Mouse (Mus musculus) liver, adult 2 months (tissue): ENCODE data around the gene Fuom. TPM values are rescaled to one million over a fixed set of nuclear protein-coding genes. Genes with fewer than 3 reads are reported as not detected.
A peak's percentile ranks its signal among the peaks of the same experiment; 100 is the strongest.

Source experiments
- DNase-seq: peaks from one replicate; pipeline ENCODE4 v3.0.0-alpha.2; 2011; ENCODE audit warnings: low read depth, low spot score; ENCODE audit errors: extremely low read depth
- H3K27ac ChIP-seq: fragments of 200-500 bp; replicated peaks from 2 replicates; pipeline ENCODE4 v1.5.1; 2012; ENCODE audit warnings: low read depth, mild to moderate bottlenecking, control low read depth, inconsistent platforms, low read length; ENCODE audit not compliant: insufficient read depth
- H3K27me3 ChIP-seq: fragments of 200-500 bp; 2 replicates; pipeline ENCODE4 v1.6.1; 2012; ENCODE audit warnings: mild to moderate bottlenecking, moderate library complexity, low read length, inconsistent platforms; ENCODE audit not compliant: control insufficient read depth, insufficient read depth
- H3K36me3 ChIP-seq: fragments of 200-500 bp; 2 replicates; pipeline ENCODE4 v1.6.1; 2012; ENCODE audit warnings: low read length, inconsistent platforms; ENCODE audit not compliant: control insufficient read depth, insufficient read depth
- H3K4me1 ChIP-seq: fragments of 200-500 bp; 2 replicates; pipeline ENCODE4 v1.6.1; 2011; ENCODE audit warnings: low read length; ENCODE audit not compliant: control insufficient read depth, insufficient read depth
- H3K4me3 ChIP-seq: fragments of 200-500 bp; 2 replicates; pipeline ENCODE4 v1.5.1; 2011; ENCODE audit warnings: low read depth, mild to moderate bottlenecking, control low read depth, low read length, moderate library complexity; ENCODE audit not compliant: insufficient read depth
- H3K79me2 ChIP-seq: fragments of 200-500 bp; 2 replicates; pipeline ENCODE4 v1.6.1; 2012; ENCODE audit warnings: inconsistent platforms, mild to moderate bottlenecking, low read length, moderate library complexity; ENCODE audit not compliant: control insufficient read depth, insufficient read depth
- H3K9ac ChIP-seq: fragments of 200-500 bp; 2 replicates; pipeline ENCODE4 v1.6.1; 2012; ENCODE audit warnings: low read depth, mild to moderate bottlenecking, control low read depth, inconsistent platforms, low read length
- CTCF ChIP-seq: fragments of 200-500 bp; IDR thresholded peaks from 2 replicates; pipeline ENCODE4 v1.5.1; 2011; ENCODE audit warnings: low read depth, low read length, control low read depth
- POLR2A ChIP-seq: fragments of 200-500 bp; IDR thresholded peaks from 2 replicates; pipeline ENCODE4 v1.6.1; 2011; ENCODE audit warnings: low read length, control low read depth; ENCODE audit not compliant: insufficient read depth; ENCODE audit errors: extremely low read depth
- whole genome bisulfite sequencing: fragments of 180-500 bp; shearing (Covaris S2); methylation state at CpG from one replicate; pipeline ENCODE4 v1.1.7; 2018; 5-methylcytosine and 5-hydroxymethylcytosine counted together
- polyA plus RNA-seq: library from polyadenylated mRNA; depleted of rRNA; stranded (reverse); fragments of >200 nt; gene quantifications from 2 replicates; pipeline ENCODE4 v1.2.3, GENCODE M21; 2012
- total RNA-seq: library from RNA; depleted of rRNA; stranded (reverse); fragments of >200 nt; gene quantifications from 2 replicates; pipeline ENCODE4 v1.2.3, GENCODE M21; 2014

Fuom gene
- total and polyA plus RNA-seq, 2 experiments, result 68.6 to 77.5 TPM

- Histone ChIP-seq H3K4me1 (peaks cover 8% of the 10 kb centered on the region), H3K27ac (peak overlapping the region; percentile 42), H3K4me3 (peak overlapping the region; percentile 68), H3K36me3 (peaks cover 19% of the 10 kb centered on the region; the same call in 1 of the 2 replicates), H3K27me3 (no peaks in the 10 kb centered on the region), H3K9ac (peak overlapping the region; percentile 87), H3K79me2 (no peaks in the 10 kb centered on the region; the same call in 1 of the 2 replicates)
- WGBS, result 3% methylated on average over 40 of the region's 40 CpGs
- TF ChIP-seq POLR2A (0 out of 2 replicates have a peak, but pooled peaks have one; percentile 22), CTCF (no peak)
- peak; percentile 68 for DNase-seq
These were observed 23.2 kb upstream of the Fuom start for GRCm38 (mm10) chr7:140125278-140126021.

GRCm38 (mm10) chr7:140124382-140124781 lies 22.1 kb upstream of the Fuom start:
- Histone ChIP-seq H3K79me2 (no peaks in the 10 kb centered on the region; the same call in 1 of the 2 replicates), H3K27ac (no peak overlapping the region), H3K4me1 (peaks cover 8% of the 10 kb centered on the region), H3K36me3 (peaks cover 12% of the 10 kb centered on the region; the same call in 1 of the 2 replicates), H3K27me3 (no peaks in the 10 kb centered on the region), H3K4me3 (no peak overlapping the region), H3K9ac (no peak overlapping the region)
- no peak for DNase-seq
- TF ChIP-seq CTCF (no peak), POLR2A (no peak)
- WGBS, result 98% methylated on average over 1 of the region's 1 CpGs

- WGBS, result 60% methylated on average over 4 of the region's 4 CpGs
- peaks cover 8% of the 10 kb centered on the region for H3K4me1 ChIP-seq
- no peaks in the 10 kb centered on the region for H3K27me3 ChIP-seq
These were observed 20.5 kb upstream of the Fuom start for GRCm38 (mm10) chr7:140122765-140123164.

GRCm38 (mm10) chr7:140121338-140121910 lies 19.2 kb upstream of the Fuom start:
- H3K4me3 ChIP-seq, result no peak overlapping the region
- no peak overlapping the region for H3K9ac ChIP-seq
- 87% methylated on average over 13 of the region's 13 CpGs for WGBS
- H3K36me3 ChIP-seq, result peaks cover 5% of the 10 kb centered on the region; the same call in 1 of the 2 replicates
- H3K4me1 ChIP-seq, result peaks cover 12% of the 10 kb centered on the region
- no peak overlapping the region for H3K27ac ChIP-seq
- H3K79me2 ChIP-seq, result no peaks in the 10 kb centered on the region; the same call in 1 of the 2 replicates
- no peak for DNase-seq
- no peaks in the 10 kb centered on the region for H3K27me3 ChIP-seq
- TF ChIP-seq POLR2A, result no peak
- TF ChIP-seq CTCF, result no peak

More at GRCm38 (mm10) chr7:140122765-140123164, 20.5 kb upstream of the Fuom start:
- Histone ChIP-seq H3K36me3 (peaks cover 7% of the 10 kb centered on the region; the same call in 1 of the 2 replicates), H3K79me2 (no peaks in the 10 kb centered on the region; the same call in 1 of the 2 replicates), H3K27ac (no peak overlapping the region), H3K4me3 (no peak overlapping the region), H3K9ac (no peak overlapping the region)
- TF ChIP-seq POLR2A (no peak), CTCF (no peak)
- DNase-seq, result no peak

GRCm38 (mm10) chr7:140120484-140120883 lies 18.2 kb upstream of the Fuom start:
- no peak overlapping the region for H3K4me3 ChIP-seq
- no peaks in the 10 kb centered on the region for H3K27me3 ChIP-seq
- H3K36me3 ChIP-seq, result peaks cover 5% of the 10 kb centered on the region; the same call in 1 of the 2 replicates
- 94% methylated on average over 2 of the region's 2 CpGs for WGBS
- peaks cover 7% of the 10 kb centered on the region for H3K4me1 ChIP-seq
- no peak for TF ChIP-seq CTCF
- no peak overlapping the region for H3K9ac ChIP-seq
- H3K79me2 ChIP-seq, result no peaks in the 10 kb centered on the region; the same call in 1 of the 2 replicates
- DNase-seq, result no peak
- H3K27ac ChIP-seq, result no peak overlapping the region
